Mouse (Mus musculus) cerebellum, adult 11 months (tissue): ENCODE measurements around the gene 6430548M08Rik.

Experiments
- DNase-seq: peaks from one replicate; pipeline ENCODE4 v3.0.0; 2022

6430548M08Rik gene

GRCm38 (mm10) chr8:120186454-120186853, 72.5 kb downstream of the 6430548M08Rik start:
- no peak for DNase-seq

DNA sequence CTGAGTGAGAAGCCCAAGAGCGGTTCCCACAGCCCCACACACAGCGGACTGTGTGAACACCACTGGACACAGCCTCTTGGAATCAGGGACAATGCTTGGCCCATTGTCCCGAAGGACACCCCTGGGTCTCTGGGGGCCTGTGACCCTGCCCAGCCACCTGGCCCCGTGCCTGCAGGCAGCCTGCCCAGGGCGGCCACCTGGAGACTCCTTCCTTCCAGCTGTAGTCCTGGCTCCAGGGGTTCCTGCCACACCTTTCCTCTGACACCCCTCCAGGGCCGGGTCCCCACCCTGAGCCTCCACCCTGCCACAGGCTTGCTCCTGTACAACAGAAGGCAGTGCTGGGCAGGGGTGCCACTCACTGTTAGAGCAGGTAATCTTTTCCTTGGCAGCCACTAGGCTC, 74.6 kb downstream of the 6430548M08Rik start:
- no peak for DNase-seq

GRCm38 (mm10) chr8:120189440-120189839, 75.5 kb downstream of the 6430548M08Rik start:
- no peak for DNase-seq

GRCm38 (mm10) chr8:120190107-120190809, 76.3 kb downstream of the 6430548M08Rik start:
- no peak for DNase-seq

DNA sequence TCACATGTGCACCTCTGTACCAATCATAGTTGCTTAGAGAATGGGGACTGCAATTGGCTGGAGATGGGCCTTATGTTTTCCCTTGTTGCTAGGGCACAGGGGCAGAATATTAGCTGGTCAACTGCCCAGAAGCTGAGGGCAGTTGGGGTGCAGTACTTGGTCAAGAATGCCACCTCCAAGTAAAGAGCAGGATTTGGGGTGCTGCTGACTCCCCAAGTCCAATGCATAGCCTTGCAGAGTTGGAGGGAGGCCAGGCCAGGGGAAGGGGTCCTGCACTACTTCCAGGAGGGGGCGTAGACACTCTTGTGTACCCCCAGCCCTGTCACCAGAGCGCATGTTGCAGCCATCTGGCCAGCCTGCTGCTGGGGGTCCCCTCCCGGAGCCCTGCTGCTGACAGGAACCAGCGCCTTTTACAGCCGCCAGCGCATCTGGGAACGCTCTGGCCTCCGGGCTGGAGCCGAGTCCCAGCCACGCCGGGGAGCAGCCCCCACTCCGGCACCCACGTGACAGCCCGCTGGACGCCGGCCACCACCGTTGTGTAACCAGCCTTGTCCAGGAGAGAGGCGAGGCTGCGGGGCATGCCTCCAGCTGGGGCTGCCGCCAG, 77.0 kb downstream of the 6430548M08Rik start:
- DNase-seq, result peak; percentile 86

- no peak for DNase-seq
Observed at GRCm38 (mm10) chr8:120191633-120192032, 77.7 kb downstream of the 6430548M08Rik start.

GRCm38 (mm10) chr8:120192118-120192517, 78.2 kb downstream of the 6430548M08Rik start:
- DNase-seq, result no peak

- DNase-seq, result no peak
Observed at GRCm38 (mm10) chr8:120201351-120201750, 87.4 kb downstream of the 6430548M08Rik start.

GRCm38 (mm10) chr8:120202546-120202945, 88.6 kb downstream of the 6430548M08Rik start:
- DNase-seq, result no peak

- no peak for DNase-seq
Observed at GRCm38 (mm10) chr8:120204736-120205360, 90.9 kb downstream of the 6430548M08Rik start.

DNA sequence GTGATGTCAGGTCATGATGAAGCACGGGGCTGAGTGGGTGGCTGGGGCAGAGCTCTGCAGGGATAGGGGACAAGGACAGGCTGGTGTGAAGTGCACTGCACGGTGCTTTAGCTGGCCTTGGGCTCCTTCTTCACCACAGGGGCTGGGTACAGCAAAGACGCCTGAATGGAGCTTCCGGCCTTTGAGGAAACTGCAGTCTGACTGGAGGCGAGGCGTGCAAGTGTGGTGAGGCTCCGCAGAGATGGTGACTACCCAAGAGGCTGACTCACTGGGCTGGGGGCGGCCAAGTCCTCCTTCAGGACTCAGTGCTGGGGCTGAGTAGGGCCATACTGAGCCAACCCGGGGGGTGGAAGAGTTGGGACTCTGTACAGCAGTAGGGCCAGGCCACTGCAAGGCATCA, 92.0 kb downstream of the 6430548M08Rik start:
- no peak for DNase-seq

GRCm38 (mm10) chr8:120207364-120207763, 93.4 kb downstream of the 6430548M08Rik start:
- DNase-seq, result no peak

- DNase-seq, result no peak
Observed at GRCm38 (mm10) chr8:120208113-120208512, 94.2 kb downstream of the 6430548M08Rik start.

DNA sequence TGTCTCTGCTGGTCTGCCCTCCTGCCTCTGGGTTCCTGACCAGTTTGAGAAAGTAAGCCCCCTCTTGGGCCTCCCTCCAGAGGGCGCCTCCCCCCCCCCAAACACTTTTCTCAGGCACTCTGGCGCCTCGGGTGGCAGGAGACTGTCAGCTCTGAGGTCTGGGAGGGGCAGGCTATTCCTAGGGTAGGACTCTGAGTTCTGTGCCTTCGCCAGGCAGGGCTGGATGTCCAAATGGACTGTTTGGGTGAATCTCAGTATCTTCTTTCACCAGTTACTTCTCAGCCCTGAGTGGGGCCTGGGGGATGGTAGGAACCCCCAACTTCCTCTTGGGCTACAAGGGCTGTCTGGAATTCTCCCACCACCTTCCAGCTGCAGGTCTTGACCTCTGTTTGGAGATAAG, 97.4 kb downstream of the 6430548M08Rik start:
- DNase-seq, result no peak

- DNase-seq, result no peak
Observed at GRCm38 (mm10) chr8:120212596-120212995, 98.6 kb downstream of the 6430548M08Rik start.

DNA sequence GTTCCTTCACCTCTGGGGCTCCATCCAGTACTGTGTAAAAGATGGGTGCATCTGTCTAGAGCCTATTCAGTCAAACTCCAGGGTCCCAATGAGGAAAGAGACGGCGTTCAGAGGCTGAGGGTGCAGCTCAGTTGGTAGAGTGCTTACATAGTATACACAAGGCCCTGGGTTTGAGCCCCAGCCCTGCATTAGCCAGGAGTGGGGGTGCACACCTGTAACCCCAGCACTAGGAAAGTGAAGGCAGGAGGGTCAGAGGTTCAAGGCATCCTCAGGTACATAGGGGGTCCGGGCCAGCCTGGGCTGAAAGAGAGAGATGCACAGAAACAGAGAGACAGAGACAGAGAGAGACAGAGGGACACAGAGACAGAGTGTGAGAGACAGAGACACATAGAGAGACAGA, 99.3 kb downstream of the 6430548M08Rik start:
- DNase-seq, result no peak

DNA sequence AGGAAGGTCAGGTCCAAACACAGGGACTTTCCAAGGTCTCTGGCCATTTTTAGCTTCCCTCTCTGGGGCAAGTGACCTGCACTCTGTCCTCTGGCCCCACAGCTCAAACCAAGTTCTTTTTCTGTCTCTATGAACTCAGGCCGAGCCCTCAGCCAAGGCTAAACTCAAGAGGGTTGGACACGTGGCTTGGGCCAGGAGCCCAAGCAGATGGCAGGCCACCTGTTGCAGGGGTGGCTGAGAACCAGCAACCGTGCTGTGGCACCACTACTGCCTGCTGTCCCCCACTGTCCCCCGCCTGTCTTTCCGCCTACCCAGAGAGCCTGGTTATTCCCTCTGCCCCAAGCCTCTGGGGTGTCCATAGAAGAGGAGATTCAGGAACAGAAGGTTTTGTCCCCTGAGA, 100.0 kb downstream of the 6430548M08Rik start:
- DNase-seq, result peak; percentile 94
